Mouse (Mus musculus) testis, adult 10 weeks (tissue): Measurements from ENCODE around the gene Pgr. TPM values are rescaled to one million over a fixed set of nuclear protein-coding genes. Genes with fewer than 3 reads are reported as not detected.

Experiments
- polyA plus RNA-seq: library from polyadenylated mRNA; stranded (reverse); fragments of 350-450 nt; fragmentation: Illumina TruSeq; extraction: RNeasy Lipid Tissue Mini Kit (QIAGEN cat#74804); gene quantifications from one replicate; pipeline ENCODE4 v1.2.3, GENCODE M21; 2014; ENCODE audit warnings: low read depth, low replicate concordance

Gene Pgr
- not detected for polyA plus RNA-seq

GRCm38 (mm10) chr9:8899616-8900202 is at the start of gene Pgr:
Pgr (plus strand) TSS chr9:8899833.

GRCm38 (mm10) chr9:8971491-8971890 is 71.9 kb downstream of the Pgr start, which contains the start of gene Gm16485:
Gm16485 (plus strand) TSS chr9:8971791.

Other genes starting within 250 kb of the Pgr start
- not detected for gene Gm16485, start 72.0 kb downstream of the Pgr start, polyA plus RNA-seq